Mouse (Mus musculus) heart, embryonic 12.5 days (tissue): ENCODE measurements around the gene Chst14. TPM values are rescaled to one million over a fixed set of nuclear protein-coding genes. Genes with fewer than 3 reads are reported as not detected.

Experiments
- ATAC-seq: fragments of 200-750 bp; cut with Nextera tagmentation; 2 replicates; pipeline ENCODE4 v1.8.0; 2017; ENCODE audit warnings: moderate TSS enrichment, moderate library complexity; ENCODE audit not compliant: insufficient number of reproducible peaks, low FRiP score
- H3K27ac ChIP-seq: fragments of 300-500 bp; sonication (generic); 2 replicates; pipeline ENCODE4 v1.5.1; 2016; ENCODE audit warnings: mild to moderate bottlenecking, moderate library complexity; ENCODE audit not compliant: poor library complexity, severe bottlenecking
- H3K27me3 ChIP-seq: fragments of 300-500 bp; sonication (generic); replicated peaks from 2 replicates; pipeline ENCODE4 v1.6.1; 2016; ENCODE audit warnings: mild to moderate bottlenecking, moderate library complexity
- H3K36me3 ChIP-seq: fragments of 300-500 bp; sonication (generic); 2 replicates; pipeline ENCODE4 v1.6.1; 2016; ENCODE audit warnings: mild to moderate bottlenecking, moderate library complexity
- H3K4me1 ChIP-seq: fragments of 300-500 bp; sonication (generic); replicated peaks from 2 replicates; pipeline ENCODE4 v1.6.1; 2016; ENCODE audit warnings: mild to moderate bottlenecking
- H3K4me2 ChIP-seq: fragments of 300-500 bp; sonication (generic); 2 replicates; pipeline ENCODE4 v1.6.1; 2016; ENCODE audit warnings: mild to moderate bottlenecking, moderate library complexity
- H3K4me3 ChIP-seq: fragments of 300-500 bp; sonication (generic); 2 replicates; pipeline ENCODE4 v1.5.1; 2016; ENCODE audit warnings: mild to moderate bottlenecking
- H3K9ac ChIP-seq: fragments of 300-500 bp; sonication (generic); 2 replicates; pipeline ENCODE4 v1.6.1; 2016; ENCODE audit warnings: mild to moderate bottlenecking, moderate library complexity
- H3K9me3 ChIP-seq: fragments of 300-500 bp; sonication (generic); replicated peaks from 2 replicates; pipeline ENCODE4 v1.6.1; 2016; ENCODE audit warnings: mild to moderate bottlenecking, moderate library complexity
- WGBS: fragments of 180-500 bp; shearing (Covaris S2); methylation state at CpG from one replicate; pipeline ENCODE4 v1.1.7; 2016; 5-methylcytosine and 5-hydroxymethylcytosine counted together
- polyA plus RNA-seq: library from polyadenylated mRNA; unstranded; fragments of >200 nt; fragmentation: Nextera tagmentation; extraction: Ambion mirVana; gene quantifications from 2 replicates; pipeline ENCODE4 v1.2.1, GENCODE M21; 2016

Gene Chst14
- polyA plus RNA-seq, 1 experiment from 2014 or later, result 23.9 TPM

- H3K27ac ChIP-seq, result no peak overlapping the region
- H3K9me3 ChIP-seq, result no peaks in the 10 kb centered on the region
- 68% methylated on average over 3 of the region's 3 CpGs for WGBS
- no peak for ATAC-seq
- H3K4me2 ChIP-seq, result no peak overlapping the region
- peaks cover 28% of the 10 kb centered on the region for H3K4me1 ChIP-seq
- H3K27me3 ChIP-seq, result no peaks in the 10 kb centered on the region
- no peak overlapping the region for H3K4me3 ChIP-seq
- no peaks in the 10 kb centered on the region for H3K36me3 ChIP-seq
- no peak overlapping the region for H3K9ac ChIP-seq
These were observed 18.5 kb upstream of the Chst14 start for GRCm38 (mm10) chr2:118907781-118908180.

- H3K9ac ChIP-seq, result no peak overlapping the region
- no peak for ATAC-seq
- no peaks in the 10 kb centered on the region for H3K9me3 ChIP-seq
- no peak overlapping the region for H3K27ac ChIP-seq
- H3K4me3 ChIP-seq, result no peak overlapping the region
- peaks cover 28% of the 10 kb centered on the region for H3K4me1 ChIP-seq
- no peaks in the 10 kb centered on the region for H3K36me3 ChIP-seq
- H3K4me2 ChIP-seq, result no peak overlapping the region
- WGBS, result 77% methylated on average over 1 of the region's 1 CpGs
- H3K27me3 ChIP-seq, result no peaks in the 10 kb centered on the region
These were observed 17.1 kb upstream of the Chst14 start for GRCm38 (mm10) chr2:118909151-118909550.

- Histone ChIP-seq H3K27ac (no peak overlapping the region), H3K4me2 (no peak overlapping the region), H3K9me3 (no peaks in the 10 kb centered on the region), H3K27me3 (no peaks in the 10 kb centered on the region), H3K36me3 (no peaks in the 10 kb centered on the region), H3K4me1 (peaks cover 31% of the 10 kb centered on the region), H3K4me3 (no peak overlapping the region), H3K9ac (no peak overlapping the region)
- ATAC-seq, result no peak
- WGBS, result 77% methylated on average over 7 of the region's 7 CpGs
These were observed 15.6 kb upstream of the Chst14 start for GRCm38 (mm10) chr2:118910605-118911278.

GRCm38 (mm10) chr2:118912706-118913105, 13.6 kb upstream of the Chst14 start:
- no peak overlapping the region for H3K27ac ChIP-seq
- no peaks in the 10 kb centered on the region for H3K27me3 ChIP-seq
- H3K4me3 ChIP-seq, result no peak overlapping the region
- no peaks in the 10 kb centered on the region for H3K9me3 ChIP-seq
- ATAC-seq, result no peak
- H3K4me2 ChIP-seq, result no peak overlapping the region
- H3K9ac ChIP-seq, result no peak overlapping the region
- H3K4me1 ChIP-seq, result peaks cover 42% of the 10 kb centered on the region
- H3K36me3 ChIP-seq, result peaks cover 13% of the 10 kb centered on the region
- WGBS, result 74% methylated on average over 8 of the region's 8 CpGs

- Histone ChIP-seq H3K27me3 (no peaks in the 10 kb centered on the region), H3K36me3 (peaks cover 18% of the 10 kb centered on the region), H3K9ac (no peak overlapping the region), H3K4me3 (no peak overlapping the region), H3K9me3 (no peaks in the 10 kb centered on the region), H3K4me1 (peaks cover 49% of the 10 kb centered on the region), H3K4me2 (peak overlapping the region; percentile 12), H3K27ac (no peak overlapping the region)
- ATAC-seq, result 0 out of 2 replicates have a peak, but pooled peaks have one; percentile 16
- WGBS, result 52% methylated on average over 11 of the region's 11 CpGs
These were observed 12.6 kb upstream of the Chst14 start for GRCm38 (mm10) chr2:118913551-118914276.

GRCm38 (mm10) chr2:118914685-118915084, 11.6 kb upstream of the Chst14 start:
- WGBS, result 55% methylated on average over 8 of the region's 8 CpGs
- peaks cover 24% of the 10 kb centered on the region for H3K36me3 ChIP-seq
- H3K27me3 ChIP-seq, result no peaks in the 10 kb centered on the region
- peaks cover 51% of the 10 kb centered on the region for H3K4me1 ChIP-seq
- no peak overlapping the region for H3K4me2 ChIP-seq
- ATAC-seq, result no peak
- no peak overlapping the region for H3K4me3 ChIP-seq
- no peaks in the 10 kb centered on the region for H3K9me3 ChIP-seq
- no peak overlapping the region for H3K27ac ChIP-seq
- no peak overlapping the region for H3K9ac ChIP-seq

- H3K27me3 ChIP-seq, result no peaks in the 10 kb centered on the region
- ATAC-seq, result no peak
- peaks cover 41% of the 10 kb centered on the region for H3K36me3 ChIP-seq
- H3K27ac ChIP-seq, result no peak overlapping the region
- no peak overlapping the region for H3K9ac ChIP-seq
- no peaks in the 10 kb centered on the region for H3K9me3 ChIP-seq
- no peak overlapping the region for H3K4me2 ChIP-seq
- 92% methylated on average over 17 of the region's 17 CpGs for WGBS
- peaks cover 51% of the 10 kb centered on the region for H3K4me1 ChIP-seq
- no peak overlapping the region for H3K4me3 ChIP-seq
These were observed 9.9 kb upstream of the Chst14 start for GRCm38 (mm10) chr2:118916436-118916835.

- Histone ChIP-seq H3K27ac (no peak overlapping the region), H3K4me1 (peaks cover 39% of the 10 kb centered on the region), H3K27me3 (no peaks in the 10 kb centered on the region), H3K4me3 (no peak overlapping the region), H3K9me3 (no peaks in the 10 kb centered on the region), H3K4me2 (no peak overlapping the region), H3K36me3 (peaks cover 61% of the 10 kb centered on the region), H3K9ac (no peak overlapping the region)
- ATAC-seq, result no peak
- WGBS, result 63% methylated on average over 1 of the region's 1 CpGs
These were observed 7.8 kb upstream of the Chst14 start for GRCm38 (mm10) chr2:118918543-118918942.

- H3K9ac ChIP-seq, result no peak overlapping the region
- H3K4me2 ChIP-seq, result no peak overlapping the region
- H3K27ac ChIP-seq, result no peak overlapping the region
- H3K27me3 ChIP-seq, result no peaks in the 10 kb centered on the region
- H3K4me1 ChIP-seq, result peaks cover 26% of the 10 kb centered on the region
- H3K36me3 ChIP-seq, result peaks cover 66% of the 10 kb centered on the region
- no peak for ATAC-seq
- no peaks in the 10 kb centered on the region for H3K9me3 ChIP-seq
- no peak overlapping the region for H3K4me3 ChIP-seq
- WGBS, result 79% methylated on average over 3 of the region's 3 CpGs
These were observed 5.9 kb upstream of the Chst14 start for GRCm38 (mm10) chr2:118920428-118920827.

GRCm38 (mm10) chr2:118925952-118926351, 344 bp upstream of the Chst14 start:
- 0% methylated on average over 6 of the region's 6 CpGs for WGBS
- Histone ChIP-seq H3K4me1 (peaks cover 34% of the 10 kb centered on the region), H3K27me3 (no peaks in the 10 kb centered on the region)

GRCm38 (mm10) chr2:118926998-118927739, 873 bp downstream of the Chst14 start:
- Histone ChIP-seq H3K4me1 (peaks cover 36% of the 10 kb centered on the region), H3K27me3 (no peaks in the 10 kb centered on the region), H3K9me3 (no peaks in the 10 kb centered on the region), H3K9ac (peak overlapping the region; percentile 90), H3K27ac (no peak overlapping the region), H3K36me3 (peaks cover 19% of the 10 kb centered on the region), H3K4me2 (peak overlapping the region; percentile 82), H3K4me3 (peak overlapping the region; percentile 81)
- 29% methylated on average over 31 of the region's 31 CpGs for WGBS
- ATAC-seq, result 0 out of 2 replicates have a peak, but pooled peaks have one; percentile 1

More at GRCm38 (mm10) chr2:118925952-118926351, 344 bp upstream of the Chst14 start:
- Histone ChIP-seq H3K9ac (peak overlapping the region; percentile 90), H3K4me2 (peak overlapping the region; percentile 82), H3K27ac (peak overlapping the region; percentile 50), H3K4me3 (peak overlapping the region; percentile 81), H3K9me3 (no peaks in the 10 kb centered on the region), H3K36me3 (peaks cover 30% of the 10 kb centered on the region)
- ATAC-seq, result peak; percentile 69
